Mouse (Mus musculus): ENCODE data around the gene Sash3.

- TF ChIP-seq CTCF (conservative IDR thresholded peaks at IDR 0.05; ENCODE audit: low read length): no peak
- no peak for TF ChIP-seq POU5F1 (IDR thresholded peaks at IDR 0.05; ENCODE audit: borderline replicate concordance, low read length)
- TF ChIP-seq NANOG (IDR thresholded peaks at IDR 0.05; ENCODE audit: borderline replicate concordance, low read length): no peak
These were observed 6.6 kb upstream of the Sash3 start for GRCm38 (mm10) chrX:48139368-48140285.
